Mouse (Mus musculus) fat pad, adult 2 months (tissue): ENCODE measurements around the gene Tmem171.

Experiments
- DNase-seq: peaks from one replicate; pipeline ENCODE4 v3.0.0-alpha.2; 2011; ENCODE audit warnings: low read depth, low spot score; ENCODE audit errors: extremely low read depth

Tmem171 gene

DNA sequence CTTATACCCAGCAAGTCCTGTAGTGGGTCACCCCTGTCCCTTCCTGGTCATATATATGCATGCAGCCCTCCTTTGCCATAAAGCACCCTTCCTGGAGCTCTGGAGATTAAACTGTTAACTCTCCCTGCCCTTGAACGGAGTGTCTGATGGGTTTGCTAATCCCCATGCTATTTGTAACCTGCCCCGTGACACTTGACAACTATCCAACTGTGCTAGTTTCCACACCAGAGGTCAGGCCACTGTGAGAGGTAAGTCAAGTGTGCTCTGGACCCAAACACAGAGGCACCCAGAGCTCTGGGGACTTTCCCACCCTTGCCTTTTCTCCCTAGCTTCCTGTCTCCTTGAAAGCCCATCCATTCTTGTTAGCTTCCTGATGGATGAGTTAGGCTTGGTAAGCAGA is 912 bp upstream of the Tmem171 start:
- peak; percentile 14 for DNase-seq

DNA sequence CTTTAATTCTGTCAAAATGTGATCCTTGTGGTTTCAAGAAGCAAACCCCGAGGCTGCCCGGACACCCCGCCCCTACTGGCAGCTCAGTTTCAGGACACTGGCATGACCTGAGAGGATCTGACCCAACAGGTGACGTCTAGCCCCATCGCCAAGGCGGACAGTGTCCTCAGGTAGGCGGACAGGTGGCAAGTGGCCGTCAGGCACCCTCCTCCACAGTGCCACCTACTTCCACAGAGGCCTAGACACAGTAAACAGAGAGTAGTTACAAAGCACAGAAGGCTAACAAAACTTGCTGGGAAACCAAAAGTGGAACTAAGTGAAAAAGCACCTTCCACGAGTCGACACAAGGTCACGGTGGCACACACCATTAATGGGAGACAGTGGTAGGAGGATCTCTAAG is 1.3 kb downstream of the Tmem171 start:
- peak; percentile 7 for DNase-seq

DNA sequence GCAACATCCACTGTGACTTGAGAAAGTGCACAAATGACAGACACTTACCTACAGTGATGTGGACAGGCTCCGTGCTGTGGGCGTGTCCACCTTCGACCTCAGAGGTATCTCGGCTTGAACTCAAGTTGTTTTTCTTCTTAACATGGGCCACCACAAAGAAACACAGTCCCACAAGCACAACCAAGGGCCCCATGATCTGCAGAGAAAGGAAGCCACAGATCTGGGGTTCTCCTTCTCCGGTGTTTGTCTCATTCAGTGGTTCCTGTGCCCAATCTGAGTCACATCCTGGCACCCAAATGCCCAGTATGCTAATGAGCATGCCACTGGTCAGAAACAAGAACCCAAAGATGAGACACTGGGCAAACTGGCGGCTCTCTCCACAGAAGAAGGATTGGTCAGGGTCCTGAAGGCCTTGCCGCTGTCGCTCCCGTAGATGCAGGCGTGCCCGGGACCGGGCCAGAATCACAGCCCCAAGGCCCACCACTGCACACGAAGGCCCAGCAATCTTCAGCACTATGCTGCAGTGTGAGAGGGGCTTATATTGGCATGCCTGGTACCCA is 2.6 kb downstream of the Tmem171 start:
- no peak for DNase-seq

DNA sequence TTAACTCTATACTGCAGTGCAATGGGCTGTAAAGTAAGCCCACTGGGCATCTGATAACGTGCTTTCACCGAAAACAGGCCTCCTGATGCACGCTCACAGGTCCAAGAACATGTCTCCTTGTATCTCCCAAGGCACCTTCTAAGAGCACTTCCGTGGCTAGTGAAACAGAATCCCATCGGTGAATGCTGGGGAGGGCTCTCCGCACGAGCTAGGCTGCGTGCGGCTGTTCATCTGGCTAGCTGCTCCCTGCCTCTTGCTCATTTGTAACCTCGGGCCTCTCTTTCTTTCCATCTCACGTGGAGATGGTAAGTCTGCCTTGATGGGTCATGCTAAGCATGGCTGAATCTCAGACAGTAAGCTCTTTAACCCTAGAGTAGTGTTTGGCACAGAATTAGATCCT is 3.7 kb downstream of the Tmem171 start:
- DNase-seq, result no peak

DNA sequence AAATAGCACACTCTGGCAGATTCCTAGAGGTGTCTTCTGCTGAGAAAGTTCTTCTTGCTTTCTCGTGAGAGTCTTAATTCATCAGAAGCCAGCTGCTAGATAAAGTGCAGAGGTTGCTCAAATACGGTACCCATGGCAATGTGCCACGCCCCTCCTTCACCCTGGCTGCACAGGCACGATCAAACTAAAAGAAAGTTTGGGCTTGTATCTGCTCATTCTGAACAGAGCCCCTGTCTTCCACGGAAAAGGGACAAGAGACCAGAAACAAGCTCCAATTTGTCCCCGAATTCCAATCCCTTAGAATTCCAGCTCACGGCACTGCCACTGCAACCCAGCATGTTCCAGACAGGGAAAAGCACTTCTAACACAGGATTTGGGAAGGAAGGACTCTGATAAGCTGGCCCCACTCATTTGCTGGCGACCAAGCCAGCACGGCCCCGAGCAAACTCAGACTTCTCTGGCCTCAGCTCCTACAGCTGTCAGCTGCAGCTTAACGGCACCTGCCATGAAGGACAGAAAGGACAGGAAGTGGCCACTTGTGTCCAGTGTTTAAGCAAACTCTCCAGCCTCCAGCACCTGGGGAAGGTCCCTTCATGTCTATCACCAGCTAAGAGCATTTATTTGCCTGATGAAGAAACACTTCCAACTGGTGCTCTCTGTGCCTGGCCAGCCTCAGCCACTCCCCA is 4.9 kb downstream of the Tmem171 start:
- DNase-seq, result no peak

DNA sequence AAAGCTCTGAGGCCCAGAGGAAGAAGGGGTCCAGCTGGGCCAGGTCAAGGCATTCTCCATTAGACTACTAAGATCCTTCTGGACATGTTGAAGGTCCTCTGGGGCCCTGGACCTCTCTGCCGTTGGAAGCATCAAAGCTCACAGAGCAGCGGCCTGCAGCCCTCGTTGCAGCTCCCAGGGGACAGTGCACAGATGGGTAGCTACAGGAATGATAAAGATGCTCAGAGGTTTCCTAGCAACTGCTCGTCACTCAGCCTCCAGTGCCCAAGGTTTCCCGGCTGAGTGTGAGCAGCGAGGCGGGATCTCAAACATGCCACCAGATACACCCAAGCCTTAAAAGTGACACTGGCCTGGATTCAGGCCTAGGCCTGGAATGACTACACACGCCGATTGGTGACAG is 6.7 kb downstream of the Tmem171 start:
- DNase-seq, result no peak

DNA sequence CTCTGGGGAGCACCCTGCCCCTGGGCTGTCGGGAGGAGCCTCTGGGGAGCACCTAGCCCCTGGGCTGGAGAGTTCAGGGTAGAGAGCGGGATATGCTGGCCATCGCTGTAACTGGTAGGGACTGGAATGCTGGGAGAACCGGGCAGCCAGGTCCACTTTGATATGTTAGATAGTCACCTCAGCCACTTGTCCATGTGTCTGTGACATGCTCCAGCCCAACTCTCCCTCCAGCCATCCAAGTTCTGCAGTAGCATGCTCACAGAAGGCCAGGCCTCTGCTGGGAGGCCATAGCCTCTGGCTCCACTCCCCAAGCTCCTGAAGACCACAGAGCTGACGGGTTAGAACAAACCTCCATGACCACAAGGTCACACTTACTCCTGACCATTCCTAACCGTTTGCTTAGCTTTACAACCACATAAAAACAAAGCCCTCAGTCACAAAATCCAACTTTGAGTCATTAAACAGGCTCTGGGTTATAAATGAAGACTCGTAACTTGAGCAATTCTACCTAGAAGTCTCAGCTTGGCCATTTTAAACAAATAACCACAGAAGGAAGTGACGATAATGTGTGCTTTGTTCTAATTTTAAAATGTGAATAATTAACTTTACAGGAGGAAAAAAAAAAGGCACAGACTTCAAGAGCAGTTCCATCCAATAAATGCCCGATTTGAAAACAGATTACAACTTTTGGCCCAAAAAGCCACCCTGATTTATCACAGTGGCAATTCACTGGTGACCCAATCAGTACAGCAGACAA is 10.3 kb downstream of the Tmem171 start:
- DNase-seq, result no peak

DNA sequence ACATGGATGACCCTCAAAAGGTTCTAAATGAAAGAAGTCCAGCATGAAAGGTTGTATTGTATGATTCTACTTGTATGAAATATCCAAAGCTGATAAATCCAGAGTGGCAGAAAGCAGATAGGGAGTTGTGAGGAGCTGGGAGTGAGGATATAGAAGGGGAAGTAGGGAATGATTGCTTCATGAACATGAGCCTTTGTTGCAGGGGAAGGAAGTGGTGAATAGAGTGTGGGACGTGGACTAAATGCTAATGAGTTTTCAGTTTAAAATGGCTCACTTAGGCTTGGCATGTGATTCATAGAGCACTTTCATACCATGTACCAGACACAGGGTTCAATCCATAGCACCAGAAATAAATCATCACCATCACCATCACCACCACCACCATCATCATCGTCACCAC is 11.2 kb downstream of the Tmem171 start:
- no peak for DNase-seq

DNA sequence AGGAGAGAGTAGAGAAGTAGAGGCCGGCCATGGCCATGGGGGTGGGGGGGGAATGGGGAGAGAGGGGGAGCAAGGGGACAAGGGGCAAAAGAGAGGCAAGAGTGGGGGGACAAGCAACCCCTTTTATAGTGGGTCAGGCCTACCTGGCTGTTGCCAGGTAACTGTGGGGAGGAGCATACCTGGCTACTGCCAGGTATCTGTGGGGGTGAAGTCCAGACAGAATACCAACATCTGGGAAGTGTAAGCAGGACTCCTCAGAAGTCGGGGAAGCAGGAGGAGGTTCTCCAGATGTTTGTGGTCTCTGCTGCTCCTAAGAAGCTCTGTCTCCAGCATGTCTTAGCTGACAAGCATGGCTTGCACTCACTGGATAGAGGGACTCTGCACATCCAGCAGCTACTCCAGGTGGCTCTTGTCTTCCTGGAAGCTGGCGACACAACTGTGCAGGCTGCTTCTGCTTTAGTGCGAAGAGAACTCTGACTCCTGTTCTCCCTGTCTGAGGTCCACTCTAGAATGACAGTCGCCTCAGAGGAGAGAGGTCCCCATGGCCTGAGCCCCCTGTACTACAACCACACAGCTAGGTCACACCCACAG is 14.1 kb downstream of the Tmem171 start:
- no peak for DNase-seq

DNA sequence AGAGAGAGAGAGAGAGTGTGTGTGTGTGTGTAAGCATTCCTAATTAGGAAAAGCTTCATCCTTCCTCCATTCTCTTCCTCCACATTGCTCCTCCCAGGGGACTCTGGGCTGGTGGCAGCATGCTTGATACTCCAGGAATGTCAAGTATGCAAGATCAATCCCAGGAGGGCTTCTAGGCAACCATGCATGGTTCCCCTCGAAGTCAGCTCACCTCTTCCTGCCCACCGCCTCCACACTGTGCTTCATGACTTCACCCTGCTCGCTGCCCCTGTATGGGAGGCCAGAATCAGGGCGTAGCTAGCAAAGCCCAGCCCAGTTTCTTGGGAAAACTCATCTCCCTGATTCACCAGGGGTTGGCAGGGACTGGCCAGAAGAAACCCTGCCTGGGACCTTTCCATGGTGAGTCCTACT is 15.0 kb downstream of the Tmem171 start:
- DNase-seq, result no peak

DNA sequence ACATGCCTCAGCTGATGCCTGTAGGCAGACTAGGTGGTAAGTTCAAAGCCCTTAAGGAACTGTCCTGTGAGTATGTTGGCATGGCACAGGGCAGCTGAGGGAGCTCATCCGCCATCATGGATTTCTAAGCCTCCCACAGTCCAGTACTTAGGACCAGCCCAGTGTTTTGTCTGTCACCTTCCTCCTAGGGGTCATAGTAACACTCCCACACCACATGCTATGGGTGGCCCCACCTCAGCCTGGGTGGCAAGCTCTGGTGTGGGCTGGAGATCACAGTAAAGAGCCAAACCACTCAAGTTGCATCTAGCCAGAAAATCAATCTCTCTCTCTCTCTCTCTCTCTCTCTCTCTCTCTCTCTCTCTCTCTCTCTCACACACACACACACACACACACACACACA is 15.4 kb downstream of the Tmem171 start:
- no peak for DNase-seq

DNA sequence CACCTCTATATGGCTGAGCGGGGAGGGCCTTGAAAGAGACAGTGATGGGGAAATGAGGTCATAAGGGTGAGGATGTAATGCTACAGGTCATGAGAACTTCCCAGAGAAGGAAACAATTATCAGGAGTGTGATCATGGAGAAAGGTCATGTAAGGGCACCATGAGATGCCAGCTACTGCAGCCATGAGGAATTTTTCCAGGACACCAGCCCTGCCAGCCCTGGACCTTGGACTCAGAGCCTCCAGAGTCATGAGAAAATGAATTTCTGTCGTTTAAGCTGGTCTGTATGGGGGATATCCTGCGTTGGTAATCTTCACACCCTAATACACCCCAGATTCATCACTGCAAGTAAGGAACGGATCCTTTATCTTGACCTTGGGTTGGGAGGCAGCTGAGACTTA is 20.7 kb downstream of the Tmem171 start:
- DNase-seq, result no peak

DNA sequence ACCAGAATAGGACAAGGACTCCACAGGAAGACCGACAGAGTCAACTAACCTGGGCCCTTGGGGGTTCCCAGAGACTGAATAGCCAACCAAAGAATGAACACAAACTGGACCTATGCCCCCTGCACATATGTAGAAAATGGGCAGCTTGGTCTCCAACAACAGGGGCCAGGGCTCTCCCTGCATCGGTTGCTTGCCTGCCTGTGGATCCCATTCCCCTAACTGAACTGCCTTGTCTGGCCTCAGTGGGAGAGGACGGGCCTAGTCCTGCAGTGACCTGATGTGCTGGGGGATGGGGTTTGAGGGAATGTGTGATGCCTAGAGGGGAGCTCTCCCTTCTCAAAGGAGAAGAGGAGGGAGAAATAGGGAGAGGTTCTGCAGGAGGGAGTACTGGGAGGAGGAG is 25.3 kb downstream of the Tmem171 start:
- no peak for DNase-seq

DNA sequence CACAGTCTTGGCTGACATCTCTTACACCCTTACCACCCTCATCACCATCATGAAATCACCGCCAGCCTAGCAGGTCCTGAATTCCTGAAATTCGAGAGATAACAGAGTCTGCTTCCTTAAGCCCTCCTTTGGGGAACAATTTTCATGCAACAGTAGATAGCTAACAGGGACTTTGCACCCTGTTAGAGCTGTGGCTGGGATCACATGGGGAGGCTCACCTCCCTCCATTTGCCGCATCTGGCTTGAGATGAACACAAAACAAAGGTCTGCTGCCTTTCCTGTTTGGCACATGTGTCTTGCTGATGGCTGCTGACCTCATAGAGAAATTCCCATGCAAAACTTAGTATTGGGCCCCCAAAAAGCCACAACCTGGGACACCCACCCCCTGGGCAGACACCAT is 27.3 kb downstream of the Tmem171 start:
- DNase-seq, result no peak

DNA sequence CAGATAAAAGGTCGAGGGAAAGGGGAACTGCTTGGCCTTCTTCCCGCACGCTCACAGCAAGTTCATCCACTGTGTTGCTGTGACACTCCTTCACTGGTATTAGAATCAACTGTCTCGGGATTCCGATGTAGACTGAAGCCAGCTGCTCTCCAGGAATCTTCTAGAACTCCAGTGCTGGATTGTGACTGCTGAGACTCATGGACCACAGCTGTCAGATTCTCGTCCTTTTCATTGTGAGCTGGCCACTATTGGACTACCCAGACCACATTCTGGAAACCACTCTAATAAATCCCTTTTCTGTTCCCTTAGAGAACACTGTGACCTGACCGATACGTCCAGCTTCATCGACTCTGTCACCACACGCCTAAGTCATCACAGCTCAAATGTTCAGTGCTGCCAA is 29.4 kb downstream of the Tmem171 start:
- DNase-seq, result no peak

DNA sequence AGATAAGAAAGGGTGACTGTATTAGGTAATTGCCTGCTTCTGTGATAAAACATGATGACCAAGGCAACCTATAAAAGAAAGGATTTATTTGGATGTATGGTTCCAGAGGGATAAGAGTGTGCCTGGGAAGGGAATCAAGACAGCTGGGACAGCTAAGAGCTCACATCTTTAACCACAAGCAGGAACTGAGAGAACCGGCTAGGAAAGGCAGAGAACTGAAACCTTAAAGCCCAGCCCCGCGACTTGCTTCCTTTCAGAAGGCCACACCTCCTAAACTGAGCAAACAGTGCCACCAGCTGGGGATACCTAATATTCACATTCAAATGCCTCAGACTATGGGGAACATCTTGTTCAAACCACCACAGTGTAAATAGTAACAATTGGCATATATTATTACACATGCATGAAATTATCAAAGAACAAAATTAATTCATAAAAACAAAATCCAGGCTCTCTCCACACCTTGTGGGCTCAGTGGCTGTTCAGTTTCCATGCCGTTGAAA is 32.4 kb downstream of the Tmem171 start:
- no peak for DNase-seq

DNA sequence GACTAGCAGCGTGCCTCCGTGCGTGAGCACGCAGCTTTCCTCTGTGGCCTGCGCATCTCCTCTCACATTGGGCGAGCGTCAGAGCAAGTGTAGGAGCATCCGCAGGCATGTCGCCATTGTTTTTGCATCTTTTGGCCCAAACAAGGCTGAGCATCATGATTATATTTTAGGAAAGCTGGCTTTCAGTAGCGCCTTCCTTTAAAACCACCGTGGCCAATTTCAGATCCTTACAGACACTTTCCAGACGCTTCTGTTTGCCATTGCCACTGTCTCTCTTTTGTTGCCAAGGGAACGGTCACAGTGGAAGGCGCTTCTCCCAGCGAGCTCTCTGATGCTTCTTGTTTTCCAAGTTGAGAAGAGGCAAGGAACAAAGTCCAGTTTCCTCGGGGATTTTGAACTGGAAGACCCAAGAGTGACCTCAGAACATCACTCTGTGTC is 38.6 kb downstream of the Tmem171 start:
- DNase-seq, result no peak

DNA sequence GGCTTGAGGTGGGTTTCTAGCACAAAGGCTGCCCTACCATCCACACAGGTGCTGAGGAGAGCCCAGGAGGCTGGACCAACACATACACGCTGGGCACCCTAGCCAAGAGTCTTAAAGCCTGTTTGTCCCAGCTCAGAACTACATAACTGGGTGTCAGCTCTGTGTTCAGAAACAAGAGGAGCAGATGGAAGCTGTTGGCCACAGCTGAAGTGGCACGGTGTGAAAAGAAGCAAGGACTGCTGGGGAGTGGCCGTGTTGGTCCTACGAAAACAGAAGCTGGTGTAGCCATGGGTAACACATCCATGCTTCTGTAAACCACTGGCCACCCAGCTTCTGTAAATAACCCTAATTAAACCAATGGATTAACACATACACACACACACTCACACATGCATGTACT is 39.3 kb downstream of the Tmem171 start:
- no peak for DNase-seq

DNA sequence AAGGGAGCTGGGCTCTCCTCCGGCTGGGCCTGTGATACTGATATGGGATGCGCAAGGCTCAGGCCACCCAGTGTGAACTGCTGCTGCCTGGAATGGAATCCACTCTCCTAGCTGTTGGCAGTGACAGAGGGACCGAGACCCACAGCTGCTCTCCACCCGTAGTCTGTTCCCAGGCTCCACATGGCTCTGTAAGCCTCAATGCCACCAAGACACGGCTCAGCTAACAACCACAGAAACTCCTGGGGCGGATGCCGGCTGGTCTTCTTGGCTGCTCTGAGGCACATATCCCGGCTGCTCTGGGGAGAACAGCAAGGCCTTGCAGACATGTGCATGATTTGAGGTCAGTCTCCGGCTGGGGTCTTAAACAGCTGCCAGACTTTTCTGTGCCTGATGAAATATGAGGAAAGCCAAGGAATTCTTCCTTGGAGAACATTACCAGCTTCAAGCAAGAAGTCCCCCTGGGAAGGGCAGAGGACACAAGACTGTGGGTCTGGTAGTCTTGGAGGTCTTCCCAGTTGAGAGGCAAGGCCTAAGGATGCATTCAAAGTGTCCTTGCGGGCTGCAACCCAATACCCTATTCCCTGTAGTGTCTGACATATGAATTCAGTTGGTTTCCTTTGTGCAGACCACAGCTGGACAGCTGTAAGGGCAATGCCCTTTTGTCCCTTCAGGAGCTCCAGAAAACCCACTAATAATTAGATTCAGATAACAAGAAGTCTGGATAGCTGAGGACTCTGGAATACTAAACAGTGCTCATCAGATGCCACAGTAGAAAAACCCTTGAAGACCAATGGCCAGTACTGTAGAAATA is 40.3 kb downstream of the Tmem171 start:
- DNase-seq, result no peak

DNA sequence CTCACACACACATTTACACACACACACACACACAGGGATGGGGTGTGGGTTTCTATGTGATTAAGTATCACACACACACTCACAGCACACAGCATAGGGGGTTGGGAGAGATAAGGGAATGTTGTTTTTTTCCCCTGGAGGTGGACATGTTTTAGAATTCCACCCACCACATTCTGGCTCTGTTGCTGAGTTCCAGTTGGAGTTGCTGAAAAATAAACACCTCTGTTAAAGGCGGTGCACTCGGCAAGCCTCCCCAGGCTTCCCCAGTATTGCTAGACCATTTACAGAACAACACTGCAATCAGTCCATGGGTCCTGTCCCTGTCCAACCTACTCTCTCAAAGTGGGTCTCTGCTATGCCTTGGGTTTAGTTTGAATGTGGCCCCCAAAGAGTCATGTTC is 42.4 kb downstream of the Tmem171 start:
- no peak for DNase-seq
